Mouse (Mus musculus) midbrain, embryonic 11.5 days (tissue): ENCODE results near the gene Ldhb. TPM values are rescaled to one million over a fixed set of nuclear protein-coding genes. Genes with fewer than 3 reads are reported as not detected.
"Not testable (repeated sequence)": the region's sequence is repeated elsewhere in the genome, so short reads cannot be mapped to it uniquely, and the experiment has no call there.

Experiments used
- ATAC-seq: fragments of 200-750 bp; cut with Nextera tagmentation; 2 replicates; pipeline ENCODE4 v1.8.0; 2017; ENCODE audit warnings: moderate TSS enrichment, moderate library complexity; ENCODE audit not compliant: low FRiP score
- DNase-seq: peaks from one replicate; pipeline ENCODE4 v3.0.0; 2015; ENCODE audit warnings: low spot score; ENCODE audit errors: missing footprints
- H3K27ac ChIP-seq: fragments of 300-500 bp; sonication (generic); 2 replicates; pipeline ENCODE4 v1.5.1; 2014; ENCODE audit warnings: low read depth, low read length
- H3K27me3 ChIP-seq: fragments of 300-500 bp; sonication (generic); 2 replicates; pipeline ENCODE4 v1.6.1; 2014; ENCODE audit warnings: mild to moderate bottlenecking, low read length, moderate library complexity, mixed read lengths; ENCODE audit not compliant: control insufficient read depth, insufficient read depth
- H3K36me3 ChIP-seq: fragments of 300-500 bp; sonication (generic); 2 replicates; pipeline ENCODE4 v1.6.1; 2014; ENCODE audit warnings: mild to moderate bottlenecking, low read length, moderate library complexity, mixed read lengths; ENCODE audit not compliant: control insufficient read depth, insufficient read depth
- H3K4me1 ChIP-seq: fragments of 300-500 bp; sonication (generic); 2 replicates; pipeline ENCODE4 v1.6.1; 2014; ENCODE audit warnings: low read length; ENCODE audit not compliant: control insufficient read depth, insufficient read depth
- H3K4me2 ChIP-seq: fragments of 300-500 bp; sonication (generic); 2 replicates; pipeline ENCODE4 v1.6.1; 2014; ENCODE audit warnings: mild to moderate bottlenecking, moderate library complexity
- H3K4me3 ChIP-seq: fragments of 300-500 bp; sonication (generic); 2 replicates; pipeline ENCODE4 v1.5.1; 2014; ENCODE audit warnings: low read depth, low read length
- H3K9ac ChIP-seq: fragments of 300-500 bp; sonication (generic); 2 replicates; pipeline ENCODE4 v1.6.1; 2014; ENCODE audit warnings: low read length
- H3K9me3 ChIP-seq: fragments of 300-500 bp; sonication (generic); 2 replicates; pipeline ENCODE4 v1.6.1; 2016; ENCODE audit warnings: low read length; ENCODE audit not compliant: control insufficient read depth
- WGBS: fragments of 180-500 bp; shearing (Covaris S2); extraction: QIAGEN DNeasy Blood & Tissue Kit; methylation state at CpG from one replicate; pipeline ENCODE4 v1.1.7; 2014; 5-methylcytosine and 5-hydroxymethylcytosine counted together
- polyA plus RNA-seq: library from polyadenylated mRNA; unstranded; fragments of >200 nt; fragmentation: Nextera tagmentation; extraction: Ambion mirVana; gene quantifications from 2 replicates; pipeline ENCODE4 v1.2.1, GENCODE M21; 2014

The Ldhb gene
- polyA plus RNA-seq, 1 experiment from 2014 or later, result 385 TPM

- Histone ChIP-seq H3K36me3 (no peaks in the 10 kb centered on the region), H3K27me3 (no peaks in the 10 kb centered on the region), H3K9me3 (no peaks in the 10 kb centered on the region), H3K27ac (no peak overlapping the region), H3K4me3 (no peak overlapping the region), H3K9ac (no peak overlapping the region), H3K4me1 (no peaks in the 10 kb centered on the region), H3K4me2 (no peak overlapping the region)
- DNase-seq, result peak; percentile 96
- ATAC-seq, result peak; percentile 88
- 14% methylated on average over 4 of the region's 4 CpGs for WGBS
These were observed 17.0 kb upstream of the Ldhb start for GRCm38 (mm10) chr6:142524635-142525308.

GRCm38 (mm10) chr6:142521591-142522110 is 13.9 kb upstream of the Ldhb start:
- H3K4me3 ChIP-seq, result no peak overlapping the region
- 85% methylated on average over 12 of the region's 12 CpGs for WGBS
- peak; percentile 53 for DNase-seq

GRCm38 (mm10) chr6:142519110-142519509 is 11.4 kb upstream of the Ldhb start:
- H3K27ac ChIP-seq, result no peak overlapping the region
- 14% methylated on average over 6 of the region's 6 CpGs for WGBS
- ATAC-seq (peak; percentile 68), DNase-seq (peak; percentile 86)
- H3K36me3 ChIP-seq, result no peaks in the 10 kb centered on the region
- H3K9me3 ChIP-seq, result no peaks in the 10 kb centered on the region
- no peaks in the 10 kb centered on the region for H3K27me3 ChIP-seq
- H3K9ac ChIP-seq, result no peak overlapping the region
- no peak overlapping the region for H3K4me2 ChIP-seq
- H3K4me3 ChIP-seq, result no peak overlapping the region
- no peaks in the 10 kb centered on the region for H3K4me1 ChIP-seq

More at GRCm38 (mm10) chr6:142521591-142522110, 13.9 kb upstream of the Ldhb start:
- ATAC-seq, result no peak
- no peaks in the 10 kb centered on the region for H3K4me1 ChIP-seq
- H3K27me3 ChIP-seq, result no peaks in the 10 kb centered on the region
- H3K9me3 ChIP-seq, result no peaks in the 10 kb centered on the region
- no peak overlapping the region for H3K4me2 ChIP-seq
- no peaks in the 10 kb centered on the region for H3K36me3 ChIP-seq
- no peak overlapping the region for H3K9ac ChIP-seq
- H3K27ac ChIP-seq, result no peak overlapping the region

- not testable (repeated sequence) for H3K36me3 ChIP-seq
These were observed 7.6 kb upstream of the Ldhb start for GRCm38 (mm10) chr6:142515379-142515778.

GRCm38 (mm10) chr6:142514912-142515311 is 7.2 kb upstream of the Ldhb start:
- DNase-seq, result peak; percentile 92
- H3K27me3 ChIP-seq, result no peaks in the 10 kb centered on the region; the same call in 1 of the 2 replicates
- no peak overlapping the region for H3K9ac ChIP-seq
- H3K4me2 ChIP-seq, result no peak overlapping the region
- WGBS, result 4% methylated on average over 10 of the region's 10 CpGs
- peaks cover 4% of the 10 kb centered on the region; the same call in 1 of the 2 replicates for H3K4me1 ChIP-seq
- H3K9me3 ChIP-seq, result no peaks in the 10 kb centered on the region
- H3K36me3 ChIP-seq, result no peaks in the 10 kb centered on the region
- no peak overlapping the region for H3K4me3 ChIP-seq
- ATAC-seq, result peak; percentile 39; the same call in 1 of the 2 replicates
- no peak overlapping the region for H3K27ac ChIP-seq

More at GRCm38 (mm10) chr6:142515379-142515778, 7.6 kb upstream of the Ldhb start:
- H3K9me3 ChIP-seq, H3K9ac ChIP-seq, ATAC-seq, H3K4me1 ChIP-seq, DNase-seq, H3K27me3 ChIP-seq, H3K4me3 ChIP-seq, H3K4me2 ChIP-seq, H3K27ac ChIP-seq: not testable (repeated sequence)
- 75% methylated on average over 8 of the region's 9 CpGs for WGBS

GRCm38 (mm10) chr6:142512902-142513301 is 5.1 kb upstream of the Ldhb start:
- DNase-seq, result peak; percentile 80
- WGBS, result 59% methylated on average over 3 of the region's 3 CpGs
- no peaks in the 10 kb centered on the region for H3K9me3 ChIP-seq

GRCm38 (mm10) chr6:142511516-142512135 is 3.9 kb upstream of the Ldhb start:
- DNase-seq, result no peak
- no peak overlapping the region for H3K27ac ChIP-seq
- ATAC-seq, result no peak

More at GRCm38 (mm10) chr6:142512902-142513301, 5.1 kb upstream of the Ldhb start:
- H3K4me1 ChIP-seq, result peaks cover 8% of the 10 kb centered on the region; the same call in 1 of the 2 replicates
- no peak overlapping the region for H3K4me2 ChIP-seq
- H3K9ac ChIP-seq, result no peak overlapping the region
- H3K27me3 ChIP-seq, result no peaks in the 10 kb centered on the region; the same call in none of the 2 replicates
- no peak overlapping the region for H3K27ac ChIP-seq
- no peak for ATAC-seq
- H3K36me3 ChIP-seq, result no peaks in the 10 kb centered on the region
- no peak overlapping the region for H3K4me3 ChIP-seq

GRCm38 (mm10) chr6:142508663-142509062 is 906 bp upstream of the Ldhb start:
- Histone ChIP-seq H3K4me1 (peaks cover 17% of the 10 kb centered on the region), H3K4me3 (no peak overlapping the region), H3K4me2 (no peak overlapping the region), H3K9ac (no peak overlapping the region), H3K9me3 (no peaks in the 10 kb centered on the region), H3K36me3 (no peaks in the 10 kb centered on the region), H3K27me3 (no peaks in the 10 kb centered on the region; the same call in none of the 2 replicates), H3K27ac (no peak overlapping the region)
- WGBS, result 15% methylated on average over 4 of the region's 4 CpGs
- ATAC-seq (no peak), DNase-seq (no peak)

More at GRCm38 (mm10) chr6:142511516-142512135, 3.9 kb upstream of the Ldhb start:
- no peak overlapping the region for H3K4me2 ChIP-seq
- no peaks in the 10 kb centered on the region for H3K9me3 ChIP-seq
- no peaks in the 10 kb centered on the region; the same call in none of the 2 replicates for H3K27me3 ChIP-seq
- WGBS, result 31% methylated on average over 12 of the region's 12 CpGs
- peaks cover 11% of the 10 kb centered on the region; the same call in 1 of the 2 replicates for H3K4me1 ChIP-seq
- no peak overlapping the region for H3K9ac ChIP-seq
- no peak overlapping the region for H3K4me3 ChIP-seq
- H3K36me3 ChIP-seq, result no peaks in the 10 kb centered on the region
